Mouse (Mus musculus) spleen, adult 2 months (tissue): Measurements from ENCODE around the gene Cdyl. TPM values are rescaled to one million over a fixed set of nuclear protein-coding genes. Genes with fewer than 3 reads are reported as not detected.

Experiments used
- DNase-seq, 2 experiments: peaks; one replicate each; pipeline versions ENCODE4 v3.0.0 to v3.0.0-alpha.2; 2012 to 2021; ENCODE audit warnings: low spot score in 2 of 2, low read depth in 1 of 2
- H3K27ac ChIP-seq: fragments of 200-500 bp; 2 replicates; pipeline ENCODE4 v1.5.1; 2012; ENCODE audit warnings: low read length, inconsistent platforms; ENCODE audit not compliant: insufficient read depth
- H3K27me3 ChIP-seq: fragments of 200-500 bp; 2 replicates; pipeline ENCODE4 v1.6.1; 2012; ENCODE audit warnings: mild to moderate bottlenecking, moderate library complexity, low read length, inconsistent platforms; ENCODE audit not compliant: control insufficient read depth, insufficient read depth
- H3K36me3 ChIP-seq: fragments of 200-500 bp; 2 replicates; pipeline ENCODE4 v1.6.1; 2012; ENCODE audit warnings: mild to moderate bottlenecking, low read length, inconsistent platforms; ENCODE audit not compliant: control insufficient read depth, insufficient read depth
- H3K4me1 ChIP-seq: fragments of 200-500 bp; 2 replicates; pipeline ENCODE4 v1.6.1; 2011; ENCODE audit warnings: inconsistent platforms; ENCODE audit not compliant: control insufficient read depth, insufficient read depth, insufficient read length
- H3K4me3 ChIP-seq: fragments of 200-500 bp; 2 replicates; pipeline ENCODE4 v1.5.1; 2011; ENCODE audit warnings: mild to moderate bottlenecking, inconsistent platforms; ENCODE audit not compliant: insufficient read depth, insufficient read length; ENCODE audit errors: extremely low read depth
- CTCF ChIP-seq: fragments of 200-500 bp; IDR thresholded peaks from 2 replicates; pipeline ENCODE4 v1.5.1; 2011; ENCODE audit warnings: mild to moderate bottlenecking, inconsistent platforms; ENCODE audit not compliant: insufficient read depth, insufficient read length, insufficient replicate concordance; ENCODE audit errors: extremely low read depth
- POLR2A ChIP-seq: fragments of 200-500 bp; IDR thresholded peaks from 2 replicates; pipeline ENCODE4 v1.6.1; 2011; ENCODE audit warnings: low read depth, low read length, inconsistent platforms
- WGBS: fragments of 180-500 bp; shearing (Covaris S2); methylation state at CpG from one replicate; pipeline ENCODE4 v1.1.7; 2018; 5-methylcytosine and 5-hydroxymethylcytosine counted together
- polyA plus RNA-seq: library from polyadenylated mRNA; depleted of rRNA; stranded (reverse); fragments of >200 nt; gene quantifications from 2 replicates; pipeline ENCODE4 v1.2.3, GENCODE M21; 2012

Cdyl gene
- polyA plus RNA-seq, 1 experiment = 4.4 TPM

- WGBS = 96% methylated on average over 3 of the region's 3 CpGs
These were observed 185.7 kb downstream of the Cdyl start for GRCm38 (mm10) chr13:35845306-35845705.

DNA sequence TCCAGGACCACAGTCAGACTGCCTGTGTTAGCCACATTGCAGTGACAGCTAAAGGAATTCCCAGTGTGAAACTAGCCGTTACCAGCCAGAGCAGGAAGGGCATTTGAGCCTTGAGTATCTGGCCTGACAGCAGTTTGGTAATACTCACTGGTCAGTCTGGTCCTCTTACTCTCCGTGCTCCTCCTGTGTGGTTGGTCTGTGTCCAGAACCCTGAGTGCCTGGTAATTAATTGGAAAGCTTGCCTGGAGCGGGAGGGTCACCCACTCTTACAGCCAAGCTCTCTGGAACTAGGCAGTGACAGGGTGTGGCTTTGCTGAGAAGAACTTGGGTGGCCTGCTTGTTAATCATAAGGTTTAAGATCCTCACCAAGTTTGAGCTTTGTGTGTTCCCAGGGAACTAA is 189.1 kb downstream of the Cdyl start:
- DNase-seq = no peak
- TF ChIP-seq CTCF (no peak), POLR2A (no peak)
- no peaks in the 10 kb centered on the region for H3K4me1 ChIP-seq
- no peaks in the 10 kb centered on the region for H3K27me3 ChIP-seq
- H3K36me3 ChIP-seq = no peaks in the 10 kb centered on the region
- H3K27ac ChIP-seq = no peak overlapping the region
- WGBS = 94% methylated on average over 3 of the region's 3 CpGs
- H3K4me3 ChIP-seq = no peak overlapping the region

More at GRCm38 (mm10) chr13:35845306-35845705, 185.7 kb downstream of the Cdyl start:
- no peaks in the 10 kb centered on the region for H3K36me3 ChIP-seq
- H3K27me3 ChIP-seq = no peaks in the 10 kb centered on the region
- H3K4me1 ChIP-seq = no peaks in the 10 kb centered on the region
- DNase-seq = no peak
- H3K27ac ChIP-seq = no peak overlapping the region
- no peak for TF ChIP-seq POLR2A
- no peak for TF ChIP-seq CTCF
- no peak overlapping the region for H3K4me3 ChIP-seq

GRCm38 (mm10) chr13:35851581-35851980 is 191.9 kb downstream of the Cdyl start:
- no peak overlapping the region for H3K27ac ChIP-seq
- no peak for DNase-seq
- H3K36me3 ChIP-seq = no peaks in the 10 kb centered on the region
- no peak overlapping the region for H3K4me3 ChIP-seq
- no peaks in the 10 kb centered on the region for H3K4me1 ChIP-seq
- WGBS = 97% methylated on average over 6 of the region's 6 CpGs
- TF ChIP-seq POLR2A (no peak), CTCF (no peak)
- no peaks in the 10 kb centered on the region for H3K27me3 ChIP-seq

DNA sequence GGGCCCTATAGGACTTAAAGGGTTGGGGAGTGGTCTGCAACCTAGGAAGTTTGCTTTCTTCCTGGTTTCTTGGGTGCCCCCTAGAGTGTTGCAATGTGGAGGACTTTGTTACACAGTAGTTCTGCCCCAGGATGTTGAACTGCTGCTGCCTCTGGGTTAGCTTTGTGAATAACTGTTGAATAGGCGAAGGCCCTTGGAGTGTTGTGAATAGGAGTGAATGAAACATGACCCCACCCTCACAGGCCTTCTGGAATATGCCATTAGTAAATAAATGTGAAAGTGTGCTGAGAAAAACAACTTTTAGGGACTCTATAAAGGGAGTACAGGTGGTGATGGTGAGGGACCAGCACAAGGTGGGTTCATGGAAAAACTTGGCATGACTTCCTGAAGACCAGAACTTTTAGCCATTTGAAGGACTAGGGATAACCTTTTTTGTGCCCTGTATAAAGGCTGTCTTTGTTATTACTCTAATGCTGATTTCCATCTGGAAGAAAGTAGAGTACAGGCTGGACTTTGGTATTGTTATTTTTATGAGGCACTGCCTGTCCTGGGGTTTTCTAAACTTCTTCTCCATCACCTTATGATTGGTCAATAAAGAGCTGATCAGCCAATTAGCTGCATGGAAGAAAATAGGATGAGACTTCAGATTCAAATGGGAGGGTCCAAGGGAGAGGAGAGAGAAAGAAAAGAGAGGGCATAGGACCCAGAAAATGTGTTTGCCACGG is 193.4 kb downstream of the Cdyl start:
- Histone ChIP-seq H3K27me3 (no peaks in the 10 kb centered on the region), H3K4me1 (no peaks in the 10 kb centered on the region), H3K36me3 (peaks cover 4% of the 10 kb centered on the region; the same call in 1 of the 2 replicates), H3K4me3 (no peak overlapping the region), H3K27ac (no peak overlapping the region)
- WGBS = 93% methylated on average over 2 of the region's 2 CpGs
- DNase-seq = no peak
- TF ChIP-seq POLR2A (no peak), CTCF (no peak)

DNA sequence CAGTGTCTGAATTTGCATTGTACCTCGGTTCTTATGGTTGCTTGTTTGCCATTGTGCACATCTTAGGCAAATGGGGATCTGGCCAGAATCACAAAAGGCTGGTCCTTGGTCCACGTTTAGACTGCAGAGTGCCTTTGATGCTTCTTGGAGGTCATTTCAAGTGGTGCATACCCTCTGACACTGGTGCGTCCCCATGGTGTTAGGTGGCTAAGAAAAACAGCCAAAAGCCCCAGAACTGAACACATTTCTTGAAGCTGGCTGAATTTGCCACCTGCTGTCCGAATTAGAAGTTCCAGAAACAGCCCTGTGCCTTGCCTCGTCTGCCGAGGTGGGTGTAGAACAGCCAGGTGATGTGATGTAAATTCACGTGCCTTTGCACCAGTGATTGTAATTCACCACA is 197.9 kb downstream of the Cdyl start:
- no peaks in the 10 kb centered on the region for H3K4me1 ChIP-seq
- peaks cover 10% of the 10 kb centered on the region for H3K36me3 ChIP-seq
- WGBS = 92% methylated on average over 7 of the region's 7 CpGs
- no peaks in the 10 kb centered on the region for H3K27me3 ChIP-seq
- H3K27ac ChIP-seq = no peak overlapping the region
- H3K4me3 ChIP-seq = no peak overlapping the region
- TF ChIP-seq POLR2A (no peak), CTCF (no peak)
- no peak for DNase-seq

DNA sequence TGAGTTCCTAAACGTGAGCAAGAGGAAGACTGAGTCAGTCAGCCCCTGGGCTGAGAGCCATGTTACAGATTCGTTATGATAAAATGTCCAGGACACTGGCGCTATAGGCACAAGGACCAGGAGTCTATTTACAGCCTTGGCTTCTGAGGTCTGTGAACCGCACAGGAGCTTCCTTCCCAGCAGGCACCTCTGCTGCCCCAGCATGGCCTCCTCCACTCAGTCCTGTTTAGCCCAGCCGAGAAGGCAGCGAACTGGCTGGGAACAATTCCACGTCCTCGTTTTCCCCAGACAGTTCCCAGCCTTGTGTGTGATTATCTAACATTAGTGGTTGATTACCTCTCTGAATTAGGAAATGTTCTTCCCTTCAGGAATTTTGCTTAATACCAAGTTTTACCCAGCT is 201.3 kb downstream of the Cdyl start:
- DNase-seq = no peak
- Histone ChIP-seq H3K4me1 (no peaks in the 10 kb centered on the region), H3K27me3 (no peaks in the 10 kb centered on the region), H3K4me3 (no peak overlapping the region), H3K27ac (no peak overlapping the region), H3K36me3 (peaks cover 24% of the 10 kb centered on the region)
- TF ChIP-seq POLR2A (no peak), CTCF (no peak)
- WGBS = 89% methylated on average over 8 of the region's 8 CpGs

- peaks cover 6% of the 10 kb centered on the region; the same call in 1 of the 2 replicates for H3K4me1 ChIP-seq
These were observed 211.0 kb downstream of the Cdyl start for GRCm38 (mm10) chr13:35870659-35871058.

More at GRCm38 (mm10) chr13:35870659-35871058, 211.0 kb downstream of the Cdyl start:
- Histone ChIP-seq H3K36me3 (peaks cover 6% of the 10 kb centered on the region), H3K4me3 (no peak overlapping the region), H3K27ac (no peak overlapping the region), H3K27me3 (no peaks in the 10 kb centered on the region)
- TF ChIP-seq POLR2A (no peak), CTCF (no peak)
- DNase-seq = no peak
- WGBS = 84% methylated on average over 8 of the region's 8 CpGs
